Mouse (Mus musculus): Measurements from ENCODE around the gene Col24a1.

DNA sequence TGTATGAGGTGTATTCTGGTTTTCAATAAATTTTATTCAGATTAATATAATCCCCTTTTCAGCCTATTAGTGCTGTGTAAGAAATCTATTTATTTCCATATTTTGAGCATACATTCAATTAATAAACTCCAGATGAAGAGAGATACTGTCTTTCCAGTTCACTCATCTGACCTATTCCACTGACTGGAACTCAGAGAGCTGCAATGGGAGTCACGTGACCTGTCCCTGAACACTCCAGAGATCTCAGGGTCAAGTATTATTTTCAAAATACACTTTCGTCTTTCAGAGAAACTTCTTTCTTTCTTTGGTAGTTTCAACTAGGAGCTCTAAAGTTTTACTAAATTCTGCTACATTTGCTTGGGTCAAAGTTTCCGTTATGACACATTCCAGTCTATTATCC lies 184.4 kb downstream of the Col24a1 start:
- no peak for TF ChIP-seq USF1 (IDR thresholded peaks at IDR 0.05; ENCODE audit: low read depth)
- TF ChIP-seq POLR2A (IDR thresholded peaks at IDR 0.05; ENCODE audit: insufficient read length, low read depth) = no peak
- no peak for TF ChIP-seq MAX (IDR thresholded peaks at IDR 0.05; ENCODE audit: low read depth)
- TF ChIP-seq POLR2AphosphoS2 (IDR thresholded peaks at IDR 0.05; ENCODE audit: insufficient read length, low read depth) = no peak
- no peak for TF ChIP-seq MYOD1 (IDR thresholded peaks at IDR 0.05; ENCODE audit: control insufficient read depth in 1 of 3, insufficient read length in 2 of 3, low read depth in 2 of 3)
- TF ChIP-seq TCF3 (IDR thresholded peaks at IDR 0.05; ENCODE audit: insufficient read length, low read depth) = no peak
- no peak for TF ChIP-seq TCF12 (IDR thresholded peaks at IDR 0.05; ENCODE audit: insufficient read depth, poor library complexity, severe bottlenecking)
- no peak for TF ChIP-seq E2F4 (IDR thresholded peaks at IDR 0.05; ENCODE audit: insufficient read depth)
- TF ChIP-seq MYOG (IDR thresholded peaks at IDR 0.05; ENCODE audit: control insufficient read depth in 1 of 3, insufficient read depth in 1 of 3, insufficient read length in 2 of 3, low read depth in 2 of 3) = no peak
- TF ChIP-seq CEBPB (IDR thresholded peaks at IDR 0.05; ENCODE audit: insufficient read depth, poor library complexity, severe bottlenecking) = no peak
- no peak for TF ChIP-seq SRF (IDR thresholded peaks at IDR 0.05; ENCODE audit: control insufficient read depth, insufficient read length, low read depth)
- no peak for TF ChIP-seq REST (IDR thresholded peaks at IDR 0.05; ENCODE audit: insufficient read depth, insufficient read length)
